Mouse (Mus musculus) T-helper 2 cell (primary cell): ENCODE data around the gene Clasrp.

Experiments
- in situ Hi-C: fragments of 300-600 bp; cut with MboI, MseI; formaldehyde crosslinking; loops from one replicate; pipeline ENCODE4 v1.15.1; 2025; ENCODE audit warnings: high pct_unique_total_duplicates

The Clasrp gene

DNA sequence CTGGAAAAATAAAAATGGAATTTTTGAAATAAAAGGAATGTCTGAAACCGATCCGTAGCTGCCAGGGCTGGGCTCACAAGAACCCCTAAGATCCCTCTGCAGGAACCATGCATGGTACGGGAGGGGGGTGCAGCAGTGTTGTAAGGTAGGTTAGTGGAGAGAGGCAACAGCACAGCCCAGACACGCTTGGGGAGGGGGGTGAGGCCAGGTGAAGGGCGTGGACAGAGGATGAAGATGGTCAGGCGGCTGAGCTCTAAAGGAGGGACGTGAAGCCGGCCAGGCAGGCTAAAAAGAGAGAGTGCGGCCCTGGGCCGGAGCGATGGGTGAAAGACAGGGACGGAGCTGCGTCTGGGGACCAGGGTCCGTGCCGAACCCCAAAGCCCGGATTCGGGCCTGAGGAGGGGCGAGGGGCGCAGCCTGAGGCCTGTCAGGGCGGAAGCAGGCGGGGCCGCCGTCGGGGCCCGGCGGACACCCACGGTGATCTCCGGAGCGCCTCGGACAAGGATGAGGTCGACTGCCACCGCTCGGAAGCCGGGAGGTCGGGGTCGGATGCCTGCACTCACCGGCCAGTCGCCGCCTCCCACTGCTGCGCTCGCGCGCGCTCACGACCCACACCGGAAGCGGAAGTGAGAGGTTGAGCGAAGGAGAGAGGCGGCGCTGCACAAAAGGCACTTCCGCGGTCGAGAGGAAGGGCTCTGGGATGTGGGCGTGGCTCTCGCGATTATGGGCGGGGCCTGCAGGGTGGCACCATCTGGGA lies at the start of gene Clasrp:
Gene Clasrp, minus strand, starts transcription at position 638 of the 757 bp plus-strand sequence.
- in situ Hi-C loops = no loop called here

DNA sequence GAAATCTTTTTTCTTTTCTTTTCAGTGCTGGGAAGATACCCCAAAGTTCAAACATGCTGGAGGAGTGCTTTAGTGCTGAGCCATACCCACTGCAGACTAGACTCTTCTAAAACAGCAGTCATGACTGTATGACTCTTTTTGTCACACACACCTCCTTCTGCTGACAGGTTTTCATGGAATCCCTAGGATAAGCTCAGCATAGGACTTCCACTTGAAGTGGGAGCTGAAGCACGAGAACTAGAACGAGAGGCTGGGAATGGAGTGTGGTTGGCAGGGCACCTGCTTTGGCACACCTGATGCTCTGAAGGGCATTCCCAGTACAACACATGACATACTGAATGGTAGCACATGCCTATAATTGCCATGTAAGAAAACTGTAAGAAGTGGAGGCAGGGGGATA lies 48.3 kb upstream of the Clasrp start:
- in situ Hi-C loops = no loop called here

DNA sequence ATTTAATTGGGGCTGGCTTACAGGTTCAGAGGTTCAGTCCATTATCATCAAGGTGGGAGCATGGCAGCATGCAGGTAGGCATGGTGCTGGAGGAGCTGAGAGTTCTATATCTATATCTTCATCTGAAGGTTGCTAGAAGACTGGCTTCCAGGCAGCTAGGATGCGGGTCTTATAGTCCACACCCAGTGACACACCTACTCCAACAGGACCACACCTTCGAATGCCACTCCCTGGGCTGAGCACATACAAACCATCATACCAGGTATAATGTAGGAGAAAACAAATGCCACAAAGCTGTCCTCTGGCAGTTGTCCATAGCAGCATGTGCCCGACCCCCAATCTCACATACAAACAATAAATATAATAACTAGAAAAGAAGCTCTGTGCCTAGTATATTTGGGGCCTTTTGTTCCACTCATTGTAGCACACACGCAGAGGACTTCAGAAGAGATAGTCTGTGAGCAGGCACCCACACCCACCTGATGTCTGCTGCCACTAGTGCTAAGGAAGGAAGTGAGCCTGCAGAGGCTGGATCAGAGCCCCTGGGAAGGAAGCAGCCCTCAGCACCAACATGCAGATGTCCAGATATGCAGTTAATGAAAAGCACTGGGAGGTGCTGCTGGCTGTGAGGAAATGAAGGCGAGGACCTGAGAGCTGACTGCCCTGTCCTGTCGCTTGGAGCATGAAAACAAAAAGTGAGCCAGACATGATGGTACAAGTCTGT lies 46.9 kb upstream of the Clasrp start:
- in situ Hi-C loops = no loop called here

DNA sequence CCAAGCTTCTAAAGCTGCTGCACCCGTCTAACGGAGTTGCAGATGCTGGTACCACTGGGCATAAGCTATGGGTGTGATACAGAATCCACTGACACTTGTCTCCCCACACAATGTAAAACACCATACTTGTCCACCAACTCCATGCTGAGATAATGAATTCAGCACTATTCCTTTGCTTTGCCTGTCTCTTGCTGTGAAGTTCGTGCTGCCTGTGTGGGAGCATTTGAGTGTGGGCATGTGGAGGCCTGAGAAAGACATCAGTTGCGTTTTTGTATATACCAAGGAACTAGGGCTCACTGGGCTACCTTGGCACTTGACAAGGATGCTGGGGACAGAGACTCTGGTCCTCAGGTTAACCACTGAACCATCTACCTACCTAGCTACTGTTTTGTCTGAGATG lies 36.9 kb upstream of the Clasrp start:
- in situ Hi-C loops = no loop called here

DNA sequence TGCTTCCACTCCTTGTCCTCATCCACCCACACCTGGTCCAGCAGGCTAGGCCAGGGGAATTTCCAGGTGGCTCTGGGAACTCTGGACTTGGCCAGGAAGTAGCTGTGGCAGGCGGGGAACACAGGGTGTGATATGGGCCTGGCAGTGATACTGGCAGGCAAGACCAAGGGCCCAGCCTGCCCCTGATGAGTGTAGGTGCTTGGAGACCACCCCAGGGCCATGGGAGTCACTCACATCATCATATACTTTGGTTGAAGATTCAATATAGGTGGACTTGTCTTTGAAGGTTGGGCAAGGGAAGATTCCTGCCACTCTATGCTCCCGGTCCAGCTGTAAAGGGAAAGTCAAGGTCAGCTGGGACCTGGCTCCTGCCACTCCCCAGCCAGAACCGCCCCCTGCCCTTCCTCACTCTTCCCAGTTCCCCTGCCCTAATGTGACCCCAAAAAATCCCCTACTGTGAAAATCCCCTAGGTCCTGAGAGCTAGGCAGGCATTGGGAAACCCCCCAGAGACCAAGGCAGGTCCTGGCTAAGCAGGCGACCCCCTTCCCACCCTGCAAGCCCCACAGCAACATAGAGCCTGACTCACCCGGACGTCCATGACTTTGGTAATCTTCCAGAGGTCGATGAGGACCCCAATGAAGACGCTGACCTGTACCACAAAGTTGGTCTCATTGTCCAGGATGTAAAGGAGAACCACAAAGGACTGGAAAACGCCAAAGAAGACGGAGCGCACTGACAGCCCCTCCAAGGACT lies 31.0 kb upstream of the Clasrp start:
- in situ Hi-C loops = no loop called here

DNA sequence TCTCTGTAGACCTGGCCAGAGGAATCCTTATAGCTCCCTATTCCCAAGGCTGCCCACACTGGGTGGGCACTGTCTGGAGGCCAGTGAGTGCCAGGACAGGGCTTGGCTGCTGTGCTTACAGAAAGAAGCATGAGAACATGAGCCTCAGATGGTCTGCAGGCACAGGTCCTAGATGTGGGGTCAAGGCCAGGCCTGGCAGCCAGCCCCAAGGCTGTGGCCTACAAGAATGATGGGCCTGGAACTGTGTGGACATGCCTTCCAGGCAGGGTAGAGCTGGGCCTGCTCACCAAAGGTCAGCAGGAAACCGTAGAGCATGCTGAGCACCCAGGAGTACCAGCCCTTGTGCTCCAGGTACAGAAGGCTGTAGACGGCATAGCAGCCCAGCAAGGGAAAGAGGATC lies 30.3 kb upstream of the Clasrp start:
- in situ Hi-C loops = no loop called here

DNA sequence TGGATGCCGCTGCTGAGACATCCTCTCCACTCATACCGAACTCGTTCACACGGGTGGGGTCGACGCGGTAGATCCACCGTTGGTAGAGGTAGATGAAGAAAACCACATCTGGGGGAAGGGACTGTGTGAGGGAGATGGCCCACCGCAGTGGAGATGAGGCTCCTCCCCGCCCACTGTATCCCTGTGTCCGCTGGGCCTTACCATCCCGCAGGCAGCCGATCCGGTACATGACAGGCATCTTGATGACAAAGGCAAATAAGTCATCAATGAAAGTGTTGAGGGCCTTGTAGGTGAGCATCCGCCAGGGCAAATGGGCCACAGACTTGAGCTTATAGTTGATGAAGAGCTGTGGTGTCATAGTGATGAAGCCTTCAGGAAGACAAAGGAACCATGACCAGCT lies 29.6 kb upstream of the Clasrp start:
- in situ Hi-C loops = no loop called here

DNA sequence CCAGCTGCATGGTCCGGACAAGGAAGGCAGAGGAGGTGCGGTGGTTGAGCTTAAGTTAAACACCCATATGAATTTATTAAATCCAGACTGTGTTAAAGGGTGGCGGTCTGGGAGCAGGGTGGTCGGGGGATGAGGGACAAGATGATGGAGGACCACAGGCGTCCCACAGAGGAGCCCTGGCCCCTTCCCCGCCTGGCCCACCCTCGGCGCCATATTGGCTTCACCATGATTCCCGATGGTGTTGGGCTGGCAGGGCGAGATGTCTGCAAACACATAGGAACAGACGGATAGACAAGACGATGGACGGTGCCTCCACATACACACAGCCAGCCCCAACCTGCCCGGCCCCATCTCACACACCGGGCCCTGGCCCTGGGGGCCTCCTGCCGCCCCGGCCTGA lies 28.9 kb upstream of the Clasrp start:
- in situ Hi-C loops = no loop called here

DNA sequence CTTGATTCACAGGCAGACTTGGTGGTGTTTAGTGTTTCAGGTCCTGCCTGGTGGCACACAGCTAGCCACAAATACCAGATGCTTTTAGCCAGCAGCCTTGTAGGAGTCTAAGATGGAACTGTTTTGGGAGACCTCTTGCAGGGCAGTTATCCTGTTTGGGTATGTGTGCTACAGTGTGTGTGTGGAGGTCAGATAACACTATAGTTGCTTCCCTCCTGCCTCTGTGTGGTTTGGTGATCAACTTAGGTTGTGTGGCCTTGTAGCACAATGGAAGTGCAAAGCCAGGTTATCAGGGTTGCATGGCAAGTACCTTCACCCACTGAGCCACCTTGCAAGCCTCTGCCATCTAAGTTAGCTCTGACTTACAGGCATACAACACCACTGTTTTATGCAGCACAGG lies 28.4 kb upstream of the Clasrp start:
- in situ Hi-C loops = no loop called here

DNA sequence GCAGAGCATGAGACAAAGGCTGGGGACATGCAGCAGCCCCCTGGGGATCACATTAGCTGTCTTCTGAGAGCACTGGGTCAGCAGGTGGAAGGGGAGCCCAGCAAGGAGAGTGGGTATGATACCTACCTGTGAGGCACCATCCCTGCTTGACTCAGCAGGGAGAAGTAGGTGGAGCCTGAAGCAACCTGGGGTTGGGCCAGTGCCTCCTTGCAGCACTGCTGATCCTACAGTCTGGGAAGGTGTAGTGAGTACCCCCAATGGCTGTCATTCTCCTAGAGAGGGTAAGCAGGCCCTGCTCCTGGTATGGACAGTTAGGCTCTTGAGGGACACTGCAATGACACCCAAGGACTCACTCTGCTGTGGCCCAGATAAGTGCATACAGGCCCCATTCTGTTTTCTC lies 28.0 kb upstream of the Clasrp start:
- in situ Hi-C loops = no loop called here

DNA sequence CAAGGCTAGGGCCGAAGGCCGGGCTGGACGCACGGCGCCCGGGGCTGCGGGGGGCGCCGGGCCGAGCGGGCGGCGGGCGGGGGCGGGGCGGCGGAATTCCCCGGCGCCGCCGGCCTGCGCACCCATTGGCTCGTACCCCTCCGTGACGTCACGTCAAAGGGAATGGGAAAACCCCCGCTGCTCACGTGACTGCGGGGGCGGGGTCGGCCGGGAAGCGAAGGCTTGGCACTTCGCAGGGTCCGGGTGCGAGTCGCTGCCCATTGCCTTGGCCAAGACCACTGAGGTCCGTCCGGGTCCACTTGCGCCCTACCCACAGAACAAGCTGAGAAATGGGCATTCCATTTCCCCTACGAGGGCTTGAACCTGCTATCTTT lies 25.1 kb upstream of the Clasrp start, which contains the start of gene Relb:
Gene Relb, minus strand, starts transcription at position 78 of the 374 bp plus-strand sequence.
- in situ Hi-C loops = no loop called here

DNA sequence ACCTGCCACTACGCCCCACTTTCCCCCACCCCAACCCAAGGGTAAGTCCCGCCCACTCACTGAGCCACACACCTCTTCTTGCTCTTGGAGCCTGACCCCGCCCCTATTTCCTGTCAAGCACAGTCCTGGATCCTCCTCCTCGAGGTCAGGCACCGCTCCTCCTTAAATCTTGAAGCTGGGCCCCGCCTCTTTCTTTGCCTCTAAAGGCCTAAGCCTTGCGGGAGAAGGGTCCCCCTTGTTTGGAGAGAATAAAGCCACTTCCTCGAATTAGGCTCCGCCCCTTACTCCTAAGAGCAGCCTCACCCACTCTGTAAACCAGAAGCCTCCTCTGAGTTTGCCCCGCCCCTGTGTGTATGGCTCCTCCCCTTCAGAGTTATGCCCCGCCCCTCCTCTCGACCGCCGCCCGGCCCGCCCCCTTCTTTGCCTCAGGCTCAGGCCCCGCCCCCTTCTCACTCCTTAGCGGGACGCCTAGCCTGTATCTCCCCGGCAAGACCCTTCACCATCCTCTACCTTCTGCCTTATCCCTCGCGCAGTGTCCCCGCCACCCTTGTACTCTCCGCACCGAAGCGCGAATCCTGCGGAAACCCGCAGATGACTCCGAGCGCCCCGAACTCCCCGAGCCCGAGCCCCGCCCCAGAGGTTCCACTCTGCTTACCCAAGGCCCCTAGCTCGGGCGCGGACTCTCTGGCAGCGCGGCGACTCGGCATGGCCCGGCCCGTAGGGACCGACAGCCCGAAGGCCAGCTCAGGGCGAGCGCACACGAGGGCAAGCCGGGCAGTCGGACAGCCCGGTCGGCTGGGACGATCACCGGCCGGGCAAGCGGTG lies 24.5 kb upstream of the Clasrp start:
- in situ Hi-C loops = no loop called here

DNA sequence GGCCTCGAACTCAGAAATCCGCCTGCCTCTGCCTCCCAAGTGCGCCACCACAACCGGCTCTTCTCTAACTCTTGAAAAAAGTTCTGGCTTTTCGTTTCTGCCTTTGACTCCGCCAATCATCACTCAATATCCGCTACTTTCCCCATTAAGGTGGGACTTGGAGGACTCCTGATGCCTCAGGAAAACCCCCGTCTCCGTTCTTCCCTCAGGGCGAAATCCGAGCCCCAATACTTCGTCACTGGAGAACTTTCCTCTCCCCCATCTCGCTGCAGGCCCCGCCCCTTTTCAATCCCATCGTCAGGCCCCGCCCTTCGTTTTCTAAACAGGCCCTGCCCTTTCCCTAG lies 23.9 kb upstream of the Clasrp start:
- in situ Hi-C loops = no loop called here

DNA sequence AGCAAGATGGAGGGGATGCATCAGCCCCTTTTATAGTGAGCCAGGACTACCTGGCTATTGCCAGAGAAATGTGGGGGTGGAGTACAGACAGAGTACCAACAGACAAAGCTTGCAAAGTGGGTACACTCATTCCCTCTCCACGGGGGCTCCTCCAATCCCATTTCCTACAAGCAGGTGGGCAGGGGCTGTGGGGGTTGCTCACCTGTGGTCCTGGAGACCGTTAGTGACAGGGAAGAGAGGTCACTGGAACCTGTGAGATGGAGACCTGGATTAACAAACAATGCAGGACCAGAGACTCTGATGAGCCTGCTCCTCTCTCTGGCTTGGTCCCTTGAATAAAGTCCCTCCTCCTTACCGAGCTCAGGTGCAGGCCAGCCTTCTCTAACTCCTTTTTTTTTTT lies 23.4 kb upstream of the Clasrp start:
- in situ Hi-C loops = no loop called here

DNA sequence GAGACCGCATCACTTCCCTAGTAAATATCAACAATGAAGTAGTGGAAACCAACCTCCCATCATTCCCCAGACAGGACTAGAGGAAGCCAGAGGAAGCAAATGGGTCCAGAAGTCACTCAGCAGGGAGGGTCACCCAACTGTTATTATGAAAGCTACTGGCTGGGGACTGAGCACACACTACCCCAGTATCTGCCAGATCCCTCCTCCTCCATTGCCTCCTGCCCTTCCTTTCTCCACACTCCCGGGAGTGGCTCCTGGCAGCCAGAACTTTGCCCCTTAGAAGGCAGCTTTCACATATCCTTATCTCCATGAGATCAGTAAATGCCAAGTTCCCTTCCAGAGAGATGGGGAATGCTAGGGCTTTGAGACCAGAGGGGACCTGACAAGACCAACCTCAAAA lies 19.1 kb upstream of the Clasrp start:
- in situ Hi-C loops = no loop called here

DNA sequence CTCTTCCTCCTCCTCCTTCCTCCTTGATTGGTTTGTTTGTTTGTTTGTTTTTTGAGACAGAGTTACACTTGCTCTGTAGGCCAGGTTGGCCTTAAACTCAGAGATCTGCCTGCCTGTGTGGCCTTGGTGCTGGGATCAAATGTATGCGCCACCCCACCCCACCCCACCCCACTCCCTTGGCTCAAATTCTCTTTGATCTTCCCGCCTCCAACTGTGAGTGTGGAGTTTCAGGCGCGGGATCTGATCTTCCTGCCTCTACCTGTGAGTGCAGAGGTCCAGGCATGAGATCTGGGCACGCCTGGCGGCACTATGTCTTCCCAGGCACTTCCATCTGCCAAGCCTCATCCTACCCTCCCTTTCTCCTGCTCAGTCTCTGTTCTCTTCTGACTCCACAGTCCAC lies 18.0 kb upstream of the Clasrp start:
- in situ Hi-C loops = no loop called here

DNA sequence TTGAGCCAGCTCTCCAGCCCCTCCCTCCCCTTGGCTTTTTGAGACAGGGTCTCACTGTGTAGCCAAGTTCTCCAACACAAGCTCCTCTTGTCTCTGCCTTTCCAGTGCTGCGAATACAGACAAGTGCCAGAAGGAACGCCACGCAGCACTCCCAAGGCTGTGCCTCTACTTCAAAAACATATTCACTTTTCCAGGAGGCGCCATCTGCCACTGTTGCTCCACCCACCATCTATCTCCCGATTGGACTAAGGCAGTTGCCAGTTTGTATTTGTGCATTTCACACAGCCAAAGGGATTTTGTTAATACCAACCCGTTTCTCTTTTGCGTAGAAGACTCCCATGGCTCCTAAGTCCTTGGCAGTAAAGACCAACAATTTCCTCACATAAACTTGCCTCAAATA lies 16.5 kb upstream of the Clasrp start:
- in situ Hi-C loops = no loop called here

DNA sequence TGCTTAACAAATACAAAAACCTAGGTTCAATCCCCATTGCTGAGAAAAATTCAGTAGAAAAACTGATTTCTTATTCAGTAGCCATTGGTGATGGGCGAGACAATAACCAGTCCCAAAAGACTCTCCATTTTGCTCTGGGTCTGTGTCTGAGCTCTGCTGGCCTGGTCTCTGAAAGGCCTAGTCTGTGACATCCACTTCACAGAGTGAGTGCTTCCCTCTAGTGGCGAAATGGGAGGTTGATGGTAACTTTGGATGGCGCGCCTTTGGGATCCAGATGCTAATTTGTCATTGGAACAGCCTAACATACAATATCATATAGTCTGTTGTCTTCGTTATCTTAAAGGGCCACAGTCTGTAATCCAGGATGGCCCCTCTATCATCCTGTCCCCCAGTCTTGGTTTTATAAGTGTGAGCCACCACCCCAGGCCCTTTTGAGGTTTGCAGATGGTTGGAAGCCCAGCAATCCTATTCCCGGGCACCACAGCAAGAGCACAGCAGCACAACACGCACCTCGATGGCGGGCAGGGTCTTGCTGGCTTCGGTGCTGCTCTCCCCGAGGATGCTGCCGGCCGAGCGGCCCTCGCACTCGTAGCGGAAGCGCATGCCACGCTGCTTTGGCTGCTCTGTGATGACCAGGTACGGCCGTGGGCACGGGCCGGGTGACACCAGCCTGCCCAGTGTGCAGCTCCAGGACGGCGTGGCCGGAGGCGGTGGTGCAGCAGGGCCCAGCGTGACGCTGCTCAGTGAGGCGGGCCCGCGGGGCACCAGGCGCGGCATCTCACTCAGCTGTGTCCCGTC lies 14.9 kb upstream of the Clasrp start:
- in situ Hi-C loops = no loop called here

DNA sequence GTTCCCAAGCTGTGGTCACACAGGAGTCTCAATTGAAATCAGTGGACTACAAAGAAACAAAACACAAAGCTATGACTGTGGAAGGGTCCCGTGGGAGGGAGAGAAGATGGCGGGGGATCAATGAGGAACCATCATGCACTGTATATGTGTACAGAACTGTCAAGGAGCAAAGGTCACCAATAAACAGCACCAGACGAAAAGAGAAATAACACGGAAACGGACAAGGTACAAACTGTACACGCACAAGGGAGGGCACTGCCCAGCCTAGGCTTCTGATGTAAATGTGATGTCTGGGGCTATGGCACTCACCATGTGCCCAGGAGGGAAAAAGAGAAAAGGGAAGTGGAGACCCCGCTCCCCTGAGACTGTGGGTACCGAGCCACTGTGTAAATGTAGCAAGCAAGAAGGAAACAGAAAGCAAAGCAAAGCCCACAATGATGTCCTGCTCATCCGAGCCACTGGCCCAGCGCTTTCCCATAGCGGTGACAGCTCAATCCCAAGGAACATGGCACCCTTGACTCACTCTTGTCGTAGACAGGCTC lies 10.8 kb upstream of the Clasrp start:
- in situ Hi-C loops = no loop called here

DNA sequence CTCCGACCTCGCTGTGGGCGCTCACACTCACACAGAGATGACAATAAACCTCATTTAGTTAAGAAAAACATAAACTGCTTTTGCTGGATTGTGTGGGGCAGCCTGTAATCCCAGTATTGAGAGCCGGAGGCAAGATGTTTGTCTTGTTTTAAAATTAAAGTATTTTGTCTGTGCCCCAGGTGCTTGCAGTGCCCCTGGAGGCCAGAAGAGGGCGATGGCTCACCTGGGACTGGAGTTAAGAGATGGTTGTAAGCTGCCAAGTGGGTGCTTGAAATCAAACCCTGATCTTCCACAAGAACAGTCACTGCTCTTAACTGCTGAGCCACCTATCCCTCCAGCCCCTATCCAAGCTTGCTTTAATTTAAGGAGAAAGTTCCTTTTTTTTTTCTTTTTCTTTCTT lies 6.7 kb upstream of the Clasrp start:
- in situ Hi-C loops = no loop called here
